Mouse (Mus musculus) skeletal muscle tissue, adult 2 months (tissue): ENCODE measurements around the gene Hoxd11.

ENCODE experiments used
- DNase-seq: peaks from one replicate; pipeline ENCODE4 v3.0.0-alpha.2; 2012; ENCODE audit warnings: low read depth, low spot score

The Hoxd11 gene

DNA sequence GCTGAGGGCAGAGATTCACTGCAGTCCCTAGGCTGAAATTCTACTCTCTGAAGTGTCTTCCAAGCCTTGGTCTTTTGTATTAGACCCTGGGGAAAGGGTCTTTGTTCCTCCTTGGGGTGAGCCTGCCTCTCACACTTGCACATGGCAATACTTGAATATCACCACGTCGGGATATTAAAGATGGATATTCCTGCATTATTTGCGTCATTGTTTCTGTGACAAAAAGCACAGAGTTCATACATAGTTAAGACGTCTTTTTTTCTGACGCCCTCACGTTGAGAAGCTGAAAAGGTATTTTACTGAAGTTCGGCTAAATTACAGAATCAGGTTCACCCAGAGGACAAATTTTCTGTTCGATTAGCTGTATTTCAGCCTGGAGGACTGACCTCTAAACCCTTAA lies 51.0 kb downstream of the Hoxd11 start:
- no peak for DNase-seq

DNA sequence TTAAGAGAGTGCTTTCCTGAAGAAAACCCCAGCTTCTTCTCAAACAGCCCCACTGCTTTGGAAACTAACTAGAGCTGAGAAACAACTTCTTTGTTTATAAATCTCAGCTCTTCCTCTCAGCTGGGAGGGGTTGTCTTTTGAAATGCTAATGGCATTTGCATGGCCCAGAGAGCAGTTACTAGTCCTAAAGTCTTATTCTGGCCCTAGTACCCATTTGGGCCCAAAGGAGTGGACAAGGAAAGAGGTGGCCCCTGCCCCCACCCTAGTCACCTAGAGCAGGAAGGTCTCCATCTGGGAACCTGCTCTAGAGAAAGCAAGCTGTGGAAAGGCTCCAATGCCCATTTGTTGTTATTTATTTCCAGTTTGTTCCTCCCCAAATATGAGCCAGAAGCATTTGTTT lies 51.7 kb downstream of the Hoxd11 start:
- DNase-seq: no peak

DNA sequence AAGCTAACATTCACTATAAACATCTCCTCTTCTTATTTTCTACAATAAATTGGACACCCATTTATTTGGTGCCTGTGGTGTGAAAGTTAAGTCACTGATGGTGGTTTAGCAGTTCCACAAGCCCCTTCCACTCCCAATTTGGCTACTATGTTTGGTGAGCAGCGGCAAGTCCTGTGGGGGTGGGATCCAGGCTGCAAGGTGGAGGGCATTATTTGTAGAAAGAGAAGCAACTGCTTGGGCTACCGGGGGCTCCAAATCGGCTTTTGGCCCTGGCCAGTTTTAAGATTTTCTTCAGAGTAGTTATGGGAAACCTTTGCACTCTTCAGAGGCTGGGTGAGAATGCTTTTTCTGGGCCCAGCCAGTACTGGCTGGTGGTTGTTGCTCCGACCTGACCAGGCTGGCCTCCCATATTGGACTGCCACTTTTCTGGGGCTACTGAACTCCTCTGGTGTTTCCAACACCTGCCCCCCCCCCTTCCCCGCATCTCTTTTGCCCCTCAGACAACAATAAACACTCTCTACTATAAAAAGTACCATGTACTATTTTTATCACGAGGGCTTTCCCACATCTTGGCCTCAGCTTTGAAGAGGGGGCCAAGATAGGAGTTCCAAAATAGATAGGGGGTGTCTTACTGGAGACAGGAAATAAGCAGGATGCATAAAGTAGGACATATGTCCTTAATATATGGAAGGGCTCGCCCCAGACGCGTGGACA lies 52.6 kb downstream of the Hoxd11 start:
- no peak for DNase-seq

- no peak for DNase-seq
Measured at GRCm38 (mm10) chr2:74732513-74733316, 53.4 kb downstream of the Hoxd11 start.

DNA sequence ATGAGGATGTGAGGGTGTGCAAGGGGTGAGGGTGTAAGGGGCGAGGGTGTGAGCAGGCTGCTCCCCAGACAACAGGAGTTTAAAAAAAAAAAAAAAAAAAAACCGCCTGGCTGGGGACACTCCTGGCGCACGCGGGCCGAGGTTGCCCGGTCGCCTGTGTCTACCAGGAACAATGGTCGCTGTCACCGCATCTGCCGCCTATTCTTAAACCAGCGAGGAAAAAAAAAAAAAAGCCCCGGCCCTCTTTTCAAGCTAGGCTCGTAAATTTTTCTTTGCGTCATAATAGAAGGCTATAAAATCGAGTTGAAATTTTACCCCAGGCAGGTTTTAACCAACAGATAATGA lies 53.9 kb downstream of the Hoxd11 start:
- DNase-seq: no peak

DNA sequence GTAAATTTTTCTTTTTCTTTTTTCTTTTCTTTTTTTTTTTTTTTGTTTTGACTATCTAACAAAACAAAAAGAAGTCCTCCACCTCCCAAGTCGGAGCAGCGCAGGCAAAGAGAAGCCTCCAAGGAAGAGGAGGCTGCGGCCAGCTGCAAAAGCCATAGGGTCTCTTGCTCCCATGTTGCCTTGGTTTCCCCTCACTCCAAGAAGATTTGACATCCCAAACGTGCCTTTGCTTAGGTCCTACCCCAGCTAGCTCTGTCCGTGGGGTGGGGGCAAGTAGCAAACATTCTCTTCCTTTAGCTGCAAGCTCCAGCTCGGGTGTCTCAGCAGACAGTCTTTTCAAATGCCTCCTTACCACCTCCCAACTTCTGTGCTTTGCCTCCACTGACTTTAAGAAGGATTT lies 54.4 kb downstream of the Hoxd11 start:
- no peak for DNase-seq

DNA sequence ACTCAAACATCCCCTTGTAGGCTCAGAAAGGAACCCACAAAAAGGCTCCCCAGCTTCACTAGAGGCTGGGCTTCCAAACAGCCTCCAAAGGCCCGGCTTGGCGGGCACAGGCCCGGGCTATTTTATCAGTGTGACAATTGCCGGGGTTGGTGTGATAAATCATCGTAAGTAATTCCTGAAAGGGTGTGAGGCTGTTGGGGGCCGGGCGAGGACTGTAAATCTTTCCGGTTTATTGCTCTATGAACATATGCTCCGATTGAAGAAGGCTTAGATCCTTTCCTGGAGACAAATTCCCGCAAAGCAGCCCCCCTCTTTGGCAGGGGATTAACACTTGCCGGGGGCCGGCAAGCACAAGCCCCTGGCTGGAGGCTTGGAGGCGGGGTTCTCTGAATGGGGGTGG lies 55.1 kb downstream of the Hoxd11 start:
- DNase-seq: no peak

DNA sequence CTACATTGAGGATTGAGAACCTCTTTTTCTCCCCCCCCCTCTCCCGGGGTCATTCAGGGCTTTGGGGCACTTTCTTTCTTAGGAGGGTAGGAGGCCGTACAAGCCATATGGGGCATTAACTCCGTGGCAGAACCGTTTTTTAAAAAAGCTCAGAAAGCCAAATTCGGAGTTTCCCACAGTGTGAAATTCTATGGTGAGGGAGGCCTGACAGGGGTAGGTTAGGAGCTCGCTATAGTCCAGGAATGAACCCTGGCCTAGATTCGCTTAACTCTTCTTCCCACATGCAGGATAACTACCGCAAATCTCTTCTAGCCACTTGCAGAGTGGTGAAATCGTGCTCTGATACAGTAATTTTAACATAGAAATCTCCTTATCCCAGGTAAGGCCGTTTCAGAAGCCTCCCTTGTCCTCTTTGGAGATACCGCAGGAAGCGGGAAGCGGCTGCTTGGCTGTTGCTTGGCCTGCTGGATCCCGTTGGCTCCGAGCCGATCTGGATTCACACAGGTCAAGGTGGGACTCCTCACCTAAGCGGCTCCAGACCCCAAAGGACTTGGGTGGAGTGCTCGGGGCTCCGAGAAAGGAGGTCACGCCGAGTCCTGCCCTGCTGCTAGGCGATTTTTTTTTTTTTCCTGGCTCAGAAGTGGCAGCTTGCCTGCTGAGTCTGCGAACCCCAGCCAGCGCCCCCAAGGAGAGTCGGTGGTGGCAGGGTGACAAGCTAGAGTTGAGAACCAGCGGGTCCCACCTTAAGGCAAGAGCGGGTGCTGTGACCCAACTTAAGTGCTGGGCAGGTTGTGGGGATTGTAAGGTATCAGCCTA lies 55.8 kb downstream of the Hoxd11 start:
- DNase-seq: no peak

DNA sequence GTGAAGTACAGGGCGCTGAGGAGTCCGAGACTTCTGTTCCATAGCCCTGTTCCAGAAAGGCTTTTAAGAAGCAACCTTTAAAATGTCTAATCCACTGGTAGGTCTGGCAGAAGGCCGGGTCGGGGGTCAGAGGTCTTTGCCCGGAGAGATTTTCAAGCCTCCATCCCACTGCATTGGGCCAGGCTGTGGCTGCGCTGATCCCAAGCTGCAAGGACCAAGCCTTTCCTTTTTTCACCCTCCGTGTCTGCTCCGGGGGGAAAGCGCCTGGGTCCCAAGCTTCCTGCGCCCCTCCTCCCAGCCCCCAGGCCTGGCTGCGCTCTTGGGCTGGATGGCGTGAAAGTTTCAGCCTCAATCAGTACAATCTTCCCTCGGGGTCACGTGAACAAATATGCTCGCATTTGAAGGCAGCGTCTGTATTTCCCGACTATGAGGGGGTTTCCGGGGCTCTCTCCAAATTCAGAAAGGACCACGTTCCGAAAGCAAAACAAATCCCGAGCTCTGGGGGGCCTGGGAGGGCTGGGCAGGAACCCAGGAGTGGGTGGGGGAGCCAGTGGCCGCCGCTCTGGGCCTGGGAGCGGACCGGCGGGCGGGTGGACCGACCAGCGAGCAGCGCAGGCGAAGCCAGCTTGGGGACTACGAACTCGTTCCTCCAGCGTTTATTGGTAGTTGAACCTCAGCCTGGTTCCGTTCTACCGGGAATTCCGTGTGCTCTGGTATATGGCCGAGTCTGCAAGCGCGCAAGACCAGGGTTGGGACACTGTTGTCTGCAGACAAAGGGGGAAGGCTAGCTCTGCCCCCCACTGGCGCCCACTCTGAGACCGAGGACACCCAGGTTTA lies 56.7 kb downstream of the Hoxd11 start:
- no peak for DNase-seq
